Mouse (Mus musculus): Measurements from ENCODE around the gene 4930486L24Rik.
"Not testable (repeated sequence)": the region's sequence is repeated elsewhere in the genome, so short reads cannot be mapped to it uniquely, and the experiment has no call there.

4930486L24Rik gene

DNA sequence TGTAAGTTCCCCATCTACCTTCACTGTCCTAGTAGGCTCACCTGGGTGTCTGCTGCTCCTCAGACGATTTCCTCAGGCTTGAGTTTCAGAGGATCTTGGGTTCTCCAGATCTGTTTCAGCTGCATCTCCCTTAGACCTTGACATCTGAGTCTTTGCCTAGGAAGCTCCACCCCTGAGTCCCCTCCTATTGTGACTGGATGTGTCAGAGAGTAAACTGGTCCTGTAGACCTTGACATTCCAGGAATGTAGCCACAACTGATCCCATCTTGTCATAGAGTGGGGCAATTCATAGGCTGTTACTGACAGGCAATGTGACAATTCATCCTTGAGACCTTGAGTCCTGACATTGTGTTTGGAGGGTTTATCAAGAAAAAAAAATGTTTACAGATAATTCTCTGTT is at the start of gene 4930486L24Rik:
Gene 4930486L24Rik (minus strand): TSS at position 195 of the 400 bp plus-strand sequence.
- DNase-seq, result no peak

DNA sequence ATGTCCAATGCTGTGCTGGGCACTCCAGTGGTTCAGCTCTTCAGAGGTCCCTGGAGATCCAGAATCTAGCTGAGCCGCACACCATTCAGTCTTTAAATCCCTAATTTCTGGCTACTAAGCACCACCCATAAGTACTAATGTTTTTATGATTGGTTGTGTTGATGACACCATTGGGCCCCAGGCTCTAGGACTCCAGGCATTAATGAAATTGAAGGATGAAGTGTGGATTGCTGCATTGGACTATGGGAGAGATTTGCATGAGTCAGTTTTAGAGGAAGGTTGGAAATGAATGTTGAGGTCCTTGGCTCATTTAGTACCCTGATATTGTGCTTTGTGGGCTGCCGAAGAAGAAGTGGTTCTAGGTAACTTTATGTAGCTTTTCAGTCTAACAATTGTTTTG is 40.5 kb upstream of the 4930486L24Rik start, which contains the start of gene Tpbpb:
Gene Tpbpb (minus strand): TSS at position 101 of the 400 bp plus-strand sequence.
- DNase-seq, result not testable (repeated sequence)

DNA sequence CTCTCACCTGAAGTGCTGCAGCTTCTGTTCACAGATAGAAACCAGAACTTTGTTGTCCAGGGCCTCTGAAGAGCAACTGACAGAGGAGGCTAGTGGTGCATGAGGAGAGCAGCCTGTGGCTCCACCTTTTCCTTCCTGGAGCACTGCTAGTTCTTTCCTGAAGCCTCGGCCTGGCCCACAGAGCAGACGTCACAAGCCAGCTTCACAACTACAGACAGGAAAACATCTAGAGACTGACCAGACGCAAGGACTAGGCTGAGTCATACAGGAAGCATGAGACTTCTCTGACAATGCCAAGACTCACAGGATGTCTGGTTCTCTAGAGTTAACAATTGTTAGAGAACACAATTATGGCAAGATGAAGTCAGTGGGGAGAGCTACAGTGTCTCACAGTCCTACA is 33.1 kb upstream of the 4930486L24Rik start, which contains the start of gene Ctla2b:
Gene Ctla2b (minus strand): TSS at position 120 of the 400 bp plus-strand sequence.
- DNase-seq, result peak; percentile 90

DNA sequence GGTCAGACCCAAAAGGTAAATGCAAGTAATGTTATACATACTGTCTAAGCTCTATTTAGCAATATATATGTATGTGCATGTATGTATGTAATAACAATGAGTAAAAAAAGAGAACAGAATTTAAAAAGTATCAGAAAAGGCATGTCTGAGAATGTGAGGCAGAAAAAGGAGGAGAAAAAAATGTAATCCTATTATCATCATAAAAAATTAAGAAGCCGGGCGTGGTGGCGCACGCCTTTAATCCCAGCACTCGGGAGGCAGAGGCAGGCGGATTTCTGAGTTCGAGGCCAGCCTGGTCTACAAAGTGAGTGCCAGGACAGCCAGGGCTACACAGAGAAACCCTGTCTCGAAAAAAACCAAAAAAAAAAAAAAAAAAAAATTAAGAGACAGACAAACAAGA is 32.5 kb upstream of the 4930486L24Rik start, which contains the start of gene Gm49392:
Gene Gm49392 (minus strand): TSS at position 101 of the 400 bp plus-strand sequence.
- not testable (repeated sequence) for DNase-seq

DNA sequence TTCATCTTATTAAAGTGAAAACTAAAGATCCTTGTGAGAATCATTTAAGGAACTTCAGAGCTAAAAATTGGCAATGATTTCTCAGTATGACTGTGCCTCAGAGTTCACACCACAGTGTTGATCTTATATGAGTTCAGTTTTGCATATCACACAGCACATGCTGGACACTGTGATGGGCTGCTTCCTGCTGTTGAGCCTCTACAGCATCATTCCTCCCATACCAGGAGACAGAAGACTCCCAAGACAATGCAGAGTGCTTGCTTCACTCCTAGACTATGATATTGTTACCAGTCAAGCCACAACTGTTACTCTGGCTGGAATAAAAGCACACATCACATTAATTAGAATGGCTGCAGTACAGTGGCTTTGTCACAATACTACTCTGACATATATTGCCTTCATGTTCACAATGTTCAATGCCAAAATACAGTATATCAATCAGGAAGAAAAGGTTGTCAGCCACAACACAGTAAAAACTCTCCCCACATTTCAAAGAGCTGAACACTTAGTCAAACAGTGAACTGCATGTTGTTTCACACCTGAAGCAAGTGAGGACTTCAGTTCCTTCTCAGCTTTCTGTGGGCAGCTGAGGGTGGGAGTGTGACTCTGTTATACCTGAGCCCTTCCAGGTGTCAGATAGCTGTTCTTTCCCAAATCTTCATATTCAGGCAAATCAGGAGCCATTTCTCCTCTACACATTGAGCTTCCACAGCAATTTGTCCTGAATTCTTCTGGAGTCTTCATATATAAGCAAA is 31.3 kb upstream of the 4930486L24Rik start:
- no peak for DNase-seq

DNA sequence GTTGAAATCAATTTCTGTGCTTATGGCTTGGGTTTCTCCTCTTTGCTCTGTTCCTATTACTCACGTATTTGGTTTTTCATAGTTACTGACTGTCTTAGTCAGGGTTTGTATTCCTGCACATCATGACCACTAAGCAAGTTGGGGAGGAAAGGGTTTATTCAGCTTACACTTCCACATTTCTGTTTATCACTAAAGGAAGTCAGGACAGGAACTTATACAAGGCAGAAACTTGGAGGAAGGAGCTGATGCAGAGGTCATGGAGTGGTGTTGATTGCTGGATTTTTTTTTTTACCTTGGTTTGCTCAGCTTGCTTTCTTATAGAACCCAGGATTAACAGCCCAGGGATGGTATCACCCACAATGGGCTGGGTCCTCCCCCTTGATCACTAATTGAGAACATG is 28.0 kb upstream of the 4930486L24Rik start:
- no peak for DNase-seq

DNA sequence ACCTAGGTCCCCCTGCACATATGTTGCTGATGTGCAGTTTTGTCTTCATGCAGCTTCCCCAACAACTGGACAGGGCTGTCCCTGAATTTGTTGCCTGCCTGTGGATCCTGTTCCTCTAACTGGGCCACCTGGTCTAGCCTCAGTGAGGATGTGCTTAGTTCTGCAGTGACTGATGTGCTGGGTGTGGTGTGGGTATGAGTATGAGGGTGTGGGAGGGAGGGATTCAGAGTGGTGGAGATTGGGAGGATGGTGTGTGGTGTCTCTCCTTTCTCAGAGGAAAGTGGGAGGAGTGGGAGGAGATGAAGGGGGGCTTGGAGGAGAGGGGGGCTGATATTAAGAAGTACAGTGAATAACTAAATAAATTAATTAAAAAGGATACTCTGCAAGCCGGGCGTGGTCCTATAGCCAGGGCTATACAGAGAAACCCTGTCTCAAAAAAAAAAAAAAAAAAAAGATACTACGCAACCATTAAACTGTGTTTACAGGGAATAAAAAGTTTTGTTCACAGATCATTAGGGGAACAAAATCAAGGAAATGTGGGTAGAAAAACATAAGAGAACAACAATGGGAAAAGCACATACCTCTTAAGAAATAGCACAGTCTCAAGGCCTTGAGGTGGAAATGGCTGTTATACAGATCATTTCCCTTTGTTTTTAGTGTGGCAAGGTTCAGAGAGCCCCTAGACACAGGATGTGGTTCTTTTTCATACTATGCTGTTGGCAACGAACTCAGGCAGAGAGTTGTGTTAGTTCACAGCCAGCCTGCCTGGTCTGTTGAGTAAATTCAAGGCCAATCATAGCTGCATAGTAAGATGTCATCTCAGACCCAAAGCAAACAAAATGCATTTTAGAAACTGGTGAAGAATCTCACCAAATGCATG is 15.8 kb downstream of the 4930486L24Rik start:
- DNase-seq, result peak; percentile 54

DNA sequence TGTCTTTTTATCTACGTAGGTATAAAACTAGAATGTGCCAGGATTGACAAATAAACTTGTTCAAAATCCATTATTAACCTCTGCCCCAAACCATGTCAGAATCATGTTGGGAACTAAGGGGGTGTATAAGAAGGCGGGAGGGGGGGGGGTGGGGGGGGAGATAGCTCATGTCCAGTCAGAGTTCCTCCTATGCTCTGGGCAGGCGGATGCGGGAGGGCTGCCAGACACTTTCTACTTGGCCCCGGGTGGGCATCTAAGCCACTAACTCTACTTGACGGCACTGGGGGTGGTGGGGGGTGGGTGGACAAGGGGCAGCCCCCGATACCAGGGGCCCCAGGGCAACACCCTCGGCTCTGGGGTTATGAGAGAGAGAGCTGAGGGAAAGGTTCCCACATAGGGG is 21.1 kb downstream of the 4930486L24Rik start:
- DNase-seq, result no peak

DNA sequence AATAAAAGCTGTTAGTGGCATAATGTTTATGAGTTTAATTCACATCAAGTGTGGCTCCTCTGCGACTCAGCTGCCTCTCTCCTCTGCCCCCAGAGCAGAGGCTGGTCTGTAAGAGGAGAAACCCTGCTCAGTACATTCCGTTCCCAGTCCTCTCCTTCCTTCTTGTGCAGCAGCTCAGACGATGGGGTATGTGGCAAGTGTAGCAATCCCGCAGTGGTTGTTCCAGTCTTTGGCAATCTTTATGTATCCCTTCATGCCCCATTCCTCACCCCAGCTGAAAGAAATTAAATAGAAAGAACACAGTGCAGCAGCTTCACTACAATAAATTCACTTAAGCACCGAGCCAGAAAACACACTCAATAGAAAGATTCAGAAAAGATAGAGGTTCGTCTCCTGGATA is 21.6 kb downstream of the 4930486L24Rik start:
- no peak for DNase-seq

DNA sequence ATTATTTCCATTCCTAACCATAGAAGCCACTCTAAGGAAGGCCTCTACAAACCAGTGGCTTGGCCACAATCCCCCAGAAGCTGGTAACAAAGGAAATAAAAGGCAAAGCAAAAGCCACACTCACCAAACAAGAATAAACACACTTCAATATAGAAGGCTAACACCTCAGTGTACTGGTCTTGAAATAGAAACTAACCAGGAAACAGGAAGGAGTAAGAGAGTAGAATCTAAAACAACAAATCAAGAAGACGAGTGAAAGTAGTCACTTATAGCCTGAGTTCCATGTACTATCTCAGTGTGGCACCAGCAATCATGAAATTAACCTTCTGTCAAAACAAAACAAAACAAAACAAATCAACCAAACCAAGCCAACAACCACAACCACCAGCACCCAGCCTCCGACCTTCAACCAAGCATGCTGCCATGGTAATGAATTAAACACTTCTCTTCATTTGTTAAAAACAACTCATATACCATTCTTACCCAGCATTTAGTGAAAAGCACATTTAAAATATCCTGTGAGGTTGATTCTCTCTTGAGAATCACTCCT is 24.8 kb downstream of the 4930486L24Rik start:
- DNase-seq, result no peak

DNA sequence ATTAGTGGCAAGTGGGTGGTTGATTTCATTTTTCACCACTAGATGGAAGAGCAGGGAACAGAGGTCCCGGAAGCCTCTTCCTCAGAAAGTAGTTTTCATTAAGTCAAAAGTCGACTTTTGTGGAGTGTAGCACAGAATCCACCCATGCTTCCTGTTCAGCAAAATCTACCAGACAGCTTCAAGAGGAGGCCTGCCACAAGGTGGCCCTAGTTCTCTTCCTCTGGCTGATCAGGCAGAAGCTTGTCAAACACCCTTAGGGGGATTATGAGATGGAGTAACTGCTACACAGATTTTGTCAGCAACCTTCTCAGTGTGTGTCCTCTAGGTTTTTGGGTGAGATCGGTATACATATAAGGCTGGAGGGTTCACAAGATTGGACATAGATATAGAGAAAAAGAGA is 38.2 kb downstream of the 4930486L24Rik start:
- peak; percentile 72 for DNase-seq

DNA sequence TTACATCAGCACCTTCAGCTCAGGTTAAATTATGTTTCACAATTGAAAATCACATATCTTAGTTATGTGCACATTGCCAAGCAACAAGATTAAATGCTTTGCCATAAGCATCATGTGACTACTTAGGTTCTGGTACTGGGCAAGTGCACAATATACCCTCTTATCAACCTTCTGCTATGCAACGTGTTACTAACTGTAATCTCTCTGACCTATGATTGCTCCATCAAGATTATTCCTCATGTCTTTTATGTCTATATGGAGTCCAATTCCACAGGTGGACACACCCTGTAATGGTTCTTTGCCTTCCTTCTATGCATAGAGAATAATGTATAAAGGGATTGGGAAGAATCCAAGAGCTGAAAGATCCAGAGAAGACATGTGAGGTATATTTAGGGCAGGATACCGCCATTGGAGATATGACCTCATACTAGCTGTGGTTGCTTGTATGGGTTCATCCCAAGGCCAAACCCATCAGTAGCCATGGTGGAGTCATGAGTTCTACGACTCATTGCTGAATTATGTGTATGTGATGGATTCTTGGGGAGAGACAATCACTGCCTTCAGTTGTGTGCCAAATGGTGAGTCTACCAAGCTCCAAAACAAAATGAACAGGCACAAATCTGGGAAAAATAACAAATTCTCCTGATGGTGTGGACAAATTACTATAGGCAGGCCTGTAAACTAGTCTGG is 43.6 kb downstream of the 4930486L24Rik start:
- DNase-seq, result no peak

DNA sequence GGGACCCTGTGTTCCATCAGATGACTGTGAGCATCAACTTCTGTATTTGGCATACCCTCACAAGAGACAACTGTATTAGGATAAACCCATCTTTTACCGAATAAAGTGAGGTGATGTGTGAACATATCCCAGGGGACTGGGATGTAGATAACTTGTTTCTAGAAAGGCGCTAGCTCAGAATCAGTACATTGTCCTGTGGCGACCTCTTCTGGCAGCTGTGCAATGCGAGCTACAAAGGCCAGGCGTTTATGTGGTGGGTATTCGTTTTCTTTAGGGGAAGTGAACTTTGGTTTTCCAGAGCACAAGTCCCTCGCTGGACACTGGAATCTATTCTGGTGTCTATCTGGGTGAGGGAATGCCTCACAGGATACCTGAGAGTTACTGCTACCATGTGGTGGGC is 44.8 kb downstream of the 4930486L24Rik start:
- DNase-seq, result peak; percentile 56

DNA sequence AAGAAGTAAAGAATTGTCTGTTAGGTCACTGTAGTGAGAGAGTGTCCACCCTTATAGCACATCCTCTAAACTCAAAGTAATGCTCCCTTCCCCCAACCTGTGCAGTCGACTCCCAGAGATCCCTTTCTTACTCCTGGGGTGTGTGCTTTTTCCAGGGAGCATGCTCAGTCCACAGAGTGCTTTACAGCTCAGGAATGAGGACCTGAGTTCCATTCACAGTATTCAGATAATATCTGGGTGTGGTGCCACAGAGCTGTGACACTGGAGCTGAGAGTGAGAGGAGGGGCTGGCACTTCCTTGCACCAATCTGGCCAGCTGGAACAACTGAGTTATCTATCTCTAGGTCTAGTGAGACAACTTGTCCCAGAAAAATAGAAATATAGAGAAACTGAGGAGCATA is 50.6 kb downstream of the 4930486L24Rik start:
- peak; percentile 36 for DNase-seq

DNA sequence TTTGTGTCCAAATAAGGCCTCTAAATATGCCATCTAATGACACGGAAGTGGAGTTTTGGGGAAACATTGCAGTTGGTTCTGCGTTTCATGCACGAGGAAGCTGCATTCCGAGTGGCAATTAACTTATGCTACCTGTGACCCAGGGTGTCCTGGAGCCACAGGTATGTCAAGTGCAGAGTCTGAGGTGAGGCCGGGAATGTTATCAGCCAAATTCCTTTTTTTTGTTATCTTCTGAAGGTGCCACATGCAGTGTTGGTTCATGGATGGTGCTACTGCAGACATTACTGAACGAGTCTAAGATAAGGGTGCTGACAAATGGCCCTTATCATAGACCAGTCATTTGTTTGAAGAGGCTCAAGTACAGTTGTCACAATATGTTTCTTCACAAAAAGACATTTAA is 51.5 kb downstream of the 4930486L24Rik start:
- no peak for DNase-seq

DNA sequence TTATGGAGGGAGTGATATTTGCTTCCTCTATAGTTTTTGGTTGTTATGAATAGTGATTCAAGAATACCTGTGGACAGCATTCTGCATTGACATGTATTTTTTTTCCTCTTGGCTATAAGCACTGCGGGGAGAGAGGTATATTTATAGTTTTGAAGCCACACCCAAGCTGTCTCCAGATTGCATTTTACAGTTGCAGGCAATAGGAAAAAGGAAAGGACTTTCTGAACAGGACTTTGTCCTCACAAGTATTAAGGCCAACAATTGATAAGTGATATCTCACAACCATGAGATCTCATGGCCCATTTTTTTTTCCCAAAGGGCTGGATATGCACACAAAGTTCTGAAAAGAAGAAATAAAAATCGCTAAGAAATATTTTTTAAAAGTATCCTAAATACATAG is 54.6 kb downstream of the 4930486L24Rik start:
- DNase-seq, result no peak

DNA sequence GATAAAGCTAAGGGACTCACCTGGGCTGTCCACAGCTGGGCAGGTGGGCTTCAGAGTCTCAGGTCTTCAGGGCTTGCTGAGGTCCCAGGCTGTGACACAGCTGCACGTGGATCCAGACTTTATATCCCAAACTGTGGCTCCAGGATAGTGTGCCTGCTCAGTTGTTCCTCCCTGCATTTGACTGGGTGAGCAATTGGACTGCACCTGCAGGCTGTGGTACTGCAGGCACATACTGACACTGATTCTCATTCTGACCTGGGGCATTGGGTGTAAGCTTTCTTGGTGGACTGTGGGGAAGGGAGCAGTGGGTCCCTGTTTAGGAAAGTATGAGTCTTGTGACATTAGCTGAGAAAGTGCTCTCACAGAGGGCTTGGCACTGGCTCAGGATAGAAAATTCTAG is 61.5 kb downstream of the 4930486L24Rik start, which contains the start of gene Ctsll3:
Gene Ctsll3 (minus strand): TSS at position 101 of the 400 bp plus-strand sequence.
- no peak for DNase-seq
